Mouse (Mus musculus): ENCODE data around the gene Dnajc4.

Gene Dnajc4

GRCm38 (mm10) chr19:6994489-6994888 lies 2.1 kb upstream of the Dnajc4 start:
- no peak for DNase-seq

- DNase-seq: no peak
Measured at GRCm38 (mm10) chr19:6994002-6994401, 1.6 kb upstream of the Dnajc4 start.

GRCm38 (mm10) chr19:6993011-6993770 lies 819 bp upstream of the Dnajc4 start:
- DNase-seq: no peak

- peak in 1 of 2 experiments; percentile 4 for DNase-seq
Measured at GRCm38 (mm10) chr19:6991166-6991565, 1.2 kb downstream of the Dnajc4 start.

DNA sequence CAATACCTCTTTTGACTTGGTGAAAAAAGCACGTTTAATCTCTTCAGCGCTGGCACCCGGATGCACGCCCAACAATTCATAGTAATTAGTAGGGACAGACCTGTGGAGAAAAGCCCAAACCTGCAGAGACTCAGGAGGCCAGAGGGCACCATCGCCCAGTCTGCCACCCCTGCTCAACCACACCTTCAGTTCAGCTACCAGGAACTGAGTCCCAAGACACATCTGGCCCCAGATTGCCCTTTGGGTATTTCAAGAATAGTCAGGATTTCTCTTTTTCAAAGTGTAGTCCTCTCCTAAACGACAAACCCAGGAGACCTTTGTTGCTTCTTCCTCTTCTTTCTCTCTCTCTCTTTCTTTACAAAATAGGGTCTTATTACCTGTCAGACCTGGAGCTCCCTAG lies 1.7 kb downstream of the Dnajc4 start:
- no peak for DNase-seq

DNA sequence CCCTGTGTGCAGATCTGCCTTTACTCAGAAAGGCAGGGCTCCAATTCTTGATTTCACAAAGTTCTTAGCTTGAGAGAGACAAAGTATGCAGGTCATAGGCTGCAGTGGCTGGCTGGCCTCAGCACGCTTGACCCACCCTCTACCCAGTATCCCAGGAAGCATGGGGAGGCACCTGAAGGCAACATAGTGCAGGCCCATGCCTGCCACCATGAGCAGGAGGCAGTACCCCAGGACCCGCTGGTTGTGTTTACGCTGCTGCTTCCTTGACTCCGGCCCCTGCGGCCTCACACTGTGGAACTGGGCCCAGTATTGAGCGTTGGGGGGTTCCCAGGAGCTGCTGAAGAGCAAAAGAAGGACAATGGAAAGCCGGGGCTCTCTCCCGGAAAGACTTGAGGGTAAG lies 3.1 kb downstream of the Dnajc4 start:
- DNase-seq: no peak

- DNase-seq: no peak
Measured at GRCm38 (mm10) chr19:6987904-6988285, 4.5 kb downstream of the Dnajc4 start.

DNA sequence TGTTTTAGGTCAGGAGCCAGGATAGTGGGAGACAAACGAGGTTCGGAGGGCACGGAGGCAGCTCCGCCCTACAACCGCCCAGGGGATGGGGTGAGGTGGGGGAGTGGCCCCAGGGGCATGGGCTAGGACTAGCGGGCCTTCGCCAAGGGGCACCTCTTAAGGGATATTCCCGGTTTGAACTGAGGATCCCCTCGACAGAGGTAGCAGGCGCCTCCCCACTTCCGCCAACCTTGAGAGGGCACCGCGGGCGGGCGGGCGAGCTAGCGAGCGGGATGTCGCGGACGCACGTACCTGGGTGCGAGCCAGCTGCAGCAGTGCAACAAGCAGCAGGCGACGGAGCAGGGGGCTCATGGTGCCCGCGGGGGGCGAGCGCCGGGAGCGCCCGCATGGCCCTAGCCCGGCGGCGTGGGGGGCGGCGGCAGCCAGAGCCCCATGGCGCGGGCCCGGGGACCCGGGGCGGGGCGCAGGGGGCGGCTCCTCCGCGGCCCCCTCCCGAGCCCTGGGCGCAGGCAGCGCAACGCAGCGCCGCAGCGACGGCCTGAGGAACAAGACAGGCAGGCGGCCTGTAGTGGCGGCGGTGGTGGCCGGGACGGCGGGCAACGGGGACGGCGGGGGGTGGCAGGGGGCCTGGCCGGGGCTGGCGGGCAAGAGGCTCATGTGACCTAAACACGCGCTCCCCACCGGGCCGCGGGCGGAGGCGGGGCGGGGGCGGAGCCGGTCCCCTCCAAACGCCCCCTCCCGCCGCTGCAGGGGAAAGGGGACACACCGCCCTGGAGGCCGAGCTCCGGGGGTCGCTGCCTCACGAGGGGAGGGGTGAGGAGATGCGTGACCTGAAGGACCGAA lies 5.1 kb downstream of the Dnajc4 start, which contains the start of gene Vegfb:
Vegfb (minus strand) TSS at position 591 of the 843 bp plus-strand sequence.
- DNase-seq: peak; percentile 79 to 86

GRCm38 (mm10) chr19:6985951-6986708 lies 6.2 kb downstream of the Dnajc4 start:
- no peak for DNase-seq

DNA sequence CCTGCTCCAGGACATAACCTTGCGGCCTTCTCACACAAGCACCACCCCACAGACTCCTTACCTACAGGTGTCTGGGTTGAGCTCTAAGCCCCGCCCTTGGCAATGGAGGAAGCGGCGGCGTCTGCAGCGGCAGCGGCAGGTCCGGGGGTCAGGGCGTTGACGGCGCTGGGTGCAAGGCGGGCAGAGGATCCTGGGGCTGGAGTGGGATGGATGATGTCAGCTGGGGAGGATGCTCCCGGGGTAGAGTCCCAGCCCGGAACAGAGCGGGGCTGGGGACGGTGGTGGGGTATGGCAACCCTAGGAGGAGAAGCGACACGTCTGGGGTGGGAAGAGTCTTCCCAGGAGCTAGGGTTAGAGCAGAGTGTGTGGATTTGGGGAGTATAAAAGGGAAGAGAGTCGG lies 7.1 kb downstream of the Dnajc4 start:
- no peak for DNase-seq

DNA sequence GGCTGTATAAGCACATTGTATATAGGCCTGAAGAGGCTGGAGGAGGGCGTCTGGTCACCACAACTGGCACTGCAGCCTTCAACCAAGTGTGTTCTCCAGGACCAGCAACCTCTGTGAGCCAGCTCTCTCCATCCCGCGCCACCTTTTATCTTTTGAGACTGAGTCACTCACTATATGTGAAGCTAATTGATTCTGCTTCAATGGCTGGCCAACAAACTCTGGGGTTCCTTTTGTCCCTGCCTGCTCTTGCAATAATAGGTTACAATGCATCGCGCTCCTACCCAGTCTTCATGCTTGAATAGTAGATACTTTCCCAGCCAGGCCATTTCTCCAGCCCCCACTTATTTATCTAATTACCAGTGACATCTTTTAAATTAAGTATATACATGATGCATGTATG lies 8.8 kb downstream of the Dnajc4 start:
- peak in 1 of 2 experiments; percentile 5 for DNase-seq

- no peak for DNase-seq
Measured at GRCm38 (mm10) chr19:6981465-6981864, 10.9 kb downstream of the Dnajc4 start.

DNA sequence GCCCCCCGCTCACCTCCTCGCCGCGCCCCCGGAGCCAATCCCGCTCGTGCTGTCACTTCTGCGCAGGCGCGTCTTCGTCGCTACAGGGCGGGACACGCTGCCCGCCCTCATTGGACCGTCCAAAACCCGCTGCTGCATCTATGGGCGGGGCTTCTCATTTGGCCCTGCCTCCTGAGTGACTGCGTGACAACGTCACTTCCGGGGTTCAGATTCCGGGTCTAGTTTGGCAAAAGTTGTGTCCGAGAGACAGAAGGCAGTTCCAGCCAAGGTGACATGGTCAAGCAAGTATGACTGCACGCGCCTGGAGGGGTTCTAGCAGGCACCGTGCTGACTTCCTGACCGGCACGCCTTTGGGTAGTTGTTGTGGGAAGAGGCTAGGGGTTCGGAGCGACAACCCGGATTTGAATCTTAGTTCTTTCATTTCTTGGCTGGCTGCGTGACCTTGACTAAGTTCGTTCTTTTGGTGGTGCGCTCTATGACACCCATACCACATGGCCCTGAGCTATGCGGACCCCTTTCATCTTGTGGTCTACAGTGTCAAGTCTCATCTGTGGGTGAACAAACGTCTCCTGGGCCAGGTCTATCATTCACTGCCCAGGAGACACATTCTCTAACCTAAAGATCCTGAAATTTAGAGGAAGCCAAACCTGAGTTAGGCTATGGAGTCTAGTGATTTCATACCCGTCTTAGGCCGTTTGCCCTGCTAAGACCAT lies 11.8 kb downstream of the Dnajc4 start, which contains the start of gene Fkbp2:
Fkbp2 (minus strand) TSS at position 121 of the 713 bp plus-strand sequence.
- peak; percentile 99 to 100 for DNase-seq

DNA sequence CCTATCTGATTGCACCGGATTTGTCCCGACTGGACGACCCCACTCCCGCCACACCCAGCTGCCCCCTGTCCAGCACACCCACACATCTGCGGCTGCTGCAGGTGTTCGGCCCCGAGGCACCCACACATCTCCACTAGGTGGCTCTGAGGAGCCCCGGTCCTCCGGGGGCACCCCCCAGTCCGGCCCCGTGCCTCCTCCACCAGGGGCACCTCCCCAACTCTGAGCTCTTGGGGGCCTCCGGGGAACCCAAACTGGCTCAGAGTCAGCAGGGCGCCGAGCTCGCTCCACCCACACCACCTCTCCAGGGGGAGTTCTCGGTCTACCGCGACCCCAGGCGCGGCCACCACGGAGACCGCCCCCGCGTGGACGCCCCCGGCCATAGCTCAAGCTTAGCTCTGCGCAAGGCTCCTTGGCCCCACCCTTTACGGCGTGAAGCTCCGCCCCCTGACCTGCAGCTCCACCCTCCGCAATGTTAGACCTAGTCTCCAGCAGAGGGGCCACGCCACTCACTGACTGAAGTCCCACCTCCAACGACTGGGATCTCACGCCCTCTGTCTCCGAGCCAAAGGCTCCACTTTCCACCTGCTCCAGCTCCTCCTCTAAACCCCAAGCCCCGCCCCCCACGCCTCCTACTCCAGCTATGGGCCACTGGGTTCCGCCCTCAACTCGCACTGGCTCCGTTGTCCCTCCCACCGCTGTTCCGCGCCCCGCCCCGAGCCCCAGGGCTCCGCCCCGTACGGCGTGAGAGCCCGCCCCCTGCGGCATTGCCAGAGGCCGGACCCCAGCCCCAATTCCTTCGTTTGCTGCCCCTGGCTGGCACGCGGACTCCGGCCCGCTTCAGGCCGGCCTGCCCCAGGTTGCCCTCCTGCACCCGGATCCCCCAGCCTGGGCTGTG lies 12.6 kb downstream of the Dnajc4 start:
- DNase-seq: peak; percentile 100

DNA sequence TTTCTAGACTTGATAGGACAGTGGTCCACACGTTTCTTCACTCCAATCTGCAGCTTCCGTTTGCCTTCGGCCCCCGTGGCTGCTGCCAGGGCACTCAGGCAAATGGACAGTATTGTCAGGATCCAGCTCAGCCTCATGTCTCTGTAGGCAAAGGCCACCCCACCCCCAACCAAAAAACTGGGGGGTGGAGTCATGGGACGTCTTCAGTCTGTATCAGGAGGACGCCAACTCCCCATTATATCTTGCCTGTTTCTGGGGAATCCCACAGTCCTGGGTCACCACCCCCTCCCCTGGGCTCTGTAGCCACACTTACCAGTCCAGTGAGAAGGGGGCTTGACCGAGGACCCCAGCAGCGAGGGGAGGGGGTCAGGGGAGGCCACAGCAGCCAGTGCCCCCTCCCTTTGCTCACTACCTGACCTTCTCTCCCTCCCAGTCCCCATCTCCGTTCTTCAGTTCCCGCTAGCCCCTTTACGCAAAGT lies 13.3 kb downstream of the Dnajc4 start:
- DNase-seq: peak in 1 of 2 experiments; percentile 66

DNA sequence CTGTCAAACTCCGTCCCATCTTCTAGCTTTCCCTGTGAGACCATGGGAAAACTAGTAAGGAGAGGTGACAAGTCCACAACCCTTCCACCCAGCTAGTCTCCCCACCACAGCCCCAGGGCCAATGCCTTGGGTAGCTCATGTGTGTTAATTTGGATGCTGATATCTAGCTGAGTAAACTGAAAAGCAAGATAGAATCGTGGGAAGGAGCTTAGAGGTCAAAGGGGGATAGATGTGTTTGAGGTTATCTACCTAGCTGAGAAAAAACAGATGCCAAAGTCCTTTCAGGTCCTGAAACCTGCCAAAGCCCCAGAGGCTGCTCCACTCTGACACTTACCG lies 13.8 kb downstream of the Dnajc4 start:
- no peak for DNase-seq

DNA sequence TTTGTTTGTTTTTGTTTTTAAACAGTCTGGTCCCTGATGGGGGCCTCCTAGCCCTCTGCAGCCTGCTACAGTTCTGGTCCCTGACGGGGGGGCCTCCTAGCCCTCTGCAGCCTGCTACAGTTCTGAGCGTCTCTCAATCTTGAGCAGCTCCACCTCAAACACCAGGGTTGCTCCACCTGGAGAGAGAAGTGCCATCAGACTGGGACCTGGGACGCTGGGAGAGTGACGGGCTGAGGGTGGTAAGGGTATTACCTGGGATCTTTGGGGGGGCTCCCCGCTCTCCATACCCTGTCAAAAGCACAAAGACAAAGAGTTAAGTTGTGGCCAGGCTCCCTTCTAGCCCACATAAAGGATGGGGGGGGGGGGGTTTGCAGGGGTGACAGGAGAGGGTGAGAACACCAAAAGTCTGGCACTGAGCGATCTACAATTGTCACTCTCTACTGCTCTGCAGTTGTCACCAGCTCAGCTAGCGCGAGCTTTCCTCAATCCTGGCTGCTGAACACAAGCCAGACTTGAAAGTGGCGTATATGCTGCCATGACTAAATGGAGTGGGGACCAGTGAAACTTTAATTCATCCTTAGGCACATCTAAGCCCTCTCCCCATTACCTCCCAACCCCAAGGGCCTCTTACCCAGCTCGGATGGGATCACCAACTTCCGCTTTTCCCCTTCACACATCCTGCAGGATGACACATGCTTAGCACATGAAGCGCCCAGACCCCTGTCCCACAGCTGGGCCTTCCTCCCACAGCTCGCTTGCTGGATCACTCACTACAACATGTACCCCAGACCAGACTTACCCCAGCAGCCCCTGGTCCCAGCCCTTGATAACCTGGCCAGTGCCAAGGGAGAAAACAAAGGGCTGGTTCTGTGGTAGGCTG lies 14.4 kb downstream of the Dnajc4 start:
- no peak for DNase-seq

- peak; percentile 92 to 95 for DNase-seq
Measured at GRCm38 (mm10) chr19:6975537-6976521, 16.5 kb downstream of the Dnajc4 start, which contains the start of gene Plcb3. Gene Plcb3 (minus strand): TSS chr19:6976470.

Measured in cerebellum, postnatal 10 days (tissue).